Mouse (Mus musculus): ENCODE measurements around the gene Cc2d2b. TPM values are rescaled to one million over a fixed set of nuclear protein-coding genes. Genes with fewer than 3 reads are reported as not detected.

The Cc2d2b gene
- polyA plus RNA-seq (2015; fragmentation: Nextera tagmentation; extraction: Ambion mirVana) = 0.12 and 0.20 TPM in 2 replicates

DNA sequence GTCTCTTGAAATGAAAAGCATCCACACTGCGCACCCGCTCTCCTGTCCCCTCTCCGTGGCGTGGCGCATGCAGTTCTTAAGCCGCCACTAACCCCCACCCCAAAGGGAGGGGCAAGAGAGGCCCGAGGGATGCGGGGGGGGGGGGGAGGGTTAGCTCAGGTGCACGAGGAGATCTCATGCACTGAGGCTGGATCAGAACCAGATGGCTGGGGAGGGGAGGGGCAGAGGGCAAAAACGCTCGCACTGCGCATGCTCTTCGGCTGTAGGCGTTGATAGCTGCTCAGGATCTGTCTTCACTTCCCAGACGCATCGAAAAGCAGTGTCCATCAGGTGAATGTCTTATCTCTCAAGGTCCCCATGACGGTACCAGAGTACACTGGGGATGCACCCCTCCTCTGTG, at the start of gene Cc2d2b:
Gene Cc2d2b, plus strand, starts transcription at position 195 of the 400 bp plus-strand sequence.
- H3K9me3 ChIP-seq = no peaks in the 10 kb centered on the region
- H3K36me3 ChIP-seq = no peaks in the 10 kb centered on the region
- no peak within 1 kb of the TSS for H3K4me2 ChIP-seq
- H3K9ac ChIP-seq = no peak within 1 kb of the TSS
- WGBS = 55% methylated on average over 17 of the region's 17 CpGs
- ATAC-seq (ENCODE audit: insufficient number of reproducible peaks, low FRiP score, low TSS enrichment, low read depth) = no peak
- H3K4me3 ChIP-seq = no peak within 1 kb of the TSS
- H3K27ac ChIP-seq = no peak within 1 kb of the TSS
- H3K27me3 ChIP-seq = no peaks in the 10 kb centered on the region
- no peaks in the 10 kb centered on the region for H3K4me1 ChIP-seq

DNA sequence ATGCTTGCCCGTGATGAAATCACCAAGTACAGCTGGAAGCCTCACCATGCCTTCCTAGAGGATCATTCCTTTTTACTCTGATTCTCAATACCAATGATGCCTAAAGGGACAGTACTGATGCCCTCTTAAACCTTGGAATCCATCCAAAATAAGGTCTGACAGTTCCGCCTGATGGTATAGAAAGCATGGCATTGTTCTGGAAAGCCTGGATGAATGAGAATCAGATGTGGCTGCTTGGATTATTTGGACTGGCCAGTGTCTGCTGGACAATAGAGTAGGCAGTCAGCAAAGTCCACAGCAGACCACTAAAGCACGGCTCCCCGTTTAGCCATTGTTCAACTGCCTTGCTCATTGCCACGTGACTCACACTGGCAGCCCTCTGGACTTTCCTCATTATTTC, 48.7 kb upstream of the Cc2d2b start:
- H3K27ac ChIP-seq = no peak overlapping the region
- no peak overlapping the region for H3K4me3 ChIP-seq
- H3K9me3 ChIP-seq = no peaks in the 10 kb centered on the region
- H3K4me1 ChIP-seq = no peaks in the 10 kb centered on the region
- WGBS = 71% methylated on average over 5 of the region's 5 CpGs
- H3K27me3 ChIP-seq = no peaks in the 10 kb centered on the region
- no peaks in the 10 kb centered on the region for H3K36me3 ChIP-seq
- ATAC-seq (ENCODE audit: insufficient number of reproducible peaks, low FRiP score, low TSS enrichment, low read depth) = no peak
- H3K4me2 ChIP-seq = no peak overlapping the region
- H3K9ac ChIP-seq = no peak overlapping the region

DNA sequence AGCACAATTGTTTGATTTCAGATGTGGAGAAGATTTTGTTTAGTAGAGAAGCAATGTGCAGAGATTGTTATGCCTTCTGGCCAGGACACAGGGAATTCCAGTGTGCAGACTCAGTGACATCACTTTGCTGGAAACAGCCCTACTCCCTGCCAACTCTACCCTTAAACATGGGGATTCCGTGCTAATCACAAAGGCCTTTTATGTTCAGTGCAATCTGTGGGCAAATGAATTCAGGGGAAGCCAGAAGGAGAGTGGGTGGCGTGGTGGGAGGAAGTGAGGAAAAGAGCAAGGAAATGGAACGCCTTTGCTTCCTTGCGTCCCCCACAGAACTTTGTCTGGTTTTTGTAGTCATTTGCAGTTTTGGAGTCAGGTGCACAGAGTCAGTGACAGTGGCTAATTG, 46.1 kb upstream of the Cc2d2b start:
- ATAC-seq (ENCODE audit: insufficient number of reproducible peaks, low FRiP score, low TSS enrichment, low read depth) = no peak
- no peaks in the 10 kb centered on the region for H3K9me3 ChIP-seq
- H3K4me1 ChIP-seq = no peaks in the 10 kb centered on the region
- H3K9ac ChIP-seq = no peak overlapping the region
- 44% methylated on average over 4 of the region's 4 CpGs for WGBS
- no peak overlapping the region for H3K27ac ChIP-seq
- no peak overlapping the region for H3K4me2 ChIP-seq
- H3K27me3 ChIP-seq = no peaks in the 10 kb centered on the region
- H3K4me3 ChIP-seq = no peak overlapping the region
- H3K36me3 ChIP-seq = no peaks in the 10 kb centered on the region

DNA sequence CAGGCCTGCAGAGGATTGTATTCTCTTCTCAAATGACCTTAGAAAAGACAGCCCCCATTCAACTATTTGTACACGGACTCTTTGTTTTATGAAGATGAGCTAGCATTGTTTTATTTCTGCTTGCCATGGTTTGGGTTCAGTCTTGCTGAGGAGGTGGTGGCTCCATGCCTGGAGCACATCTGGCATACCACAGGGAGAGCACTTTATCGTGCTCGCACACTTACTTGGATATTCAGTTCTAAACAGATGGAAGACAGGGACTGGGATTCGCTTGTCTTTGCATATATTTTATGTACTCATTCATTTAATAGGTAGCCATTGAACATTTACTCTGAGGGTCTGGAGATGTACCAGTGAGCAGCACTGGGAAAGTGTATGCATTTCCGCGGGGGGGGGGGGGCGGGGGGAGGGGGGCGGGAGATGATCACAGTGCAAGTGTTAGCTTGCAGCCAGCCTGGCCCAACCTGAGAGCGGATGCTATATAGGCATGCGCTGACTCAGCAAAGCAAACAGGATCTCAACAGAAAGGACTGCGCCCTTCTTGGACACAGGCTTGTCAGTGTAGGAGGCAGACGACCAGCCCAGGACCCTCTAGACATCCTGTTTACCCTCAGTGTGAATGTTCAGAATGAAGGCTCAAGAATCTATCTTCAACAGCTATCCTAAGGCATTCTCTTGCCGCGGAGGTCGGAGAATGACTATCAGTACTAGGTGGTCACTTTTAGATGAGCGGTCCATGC, 35.5 kb upstream of the Cc2d2b start:
- peaks cover 6% of the 10 kb centered on the region; the same call in 1 of the 2 replicates for H3K27me3 ChIP-seq
- ATAC-seq (ENCODE audit: insufficient number of reproducible peaks, low FRiP score, low TSS enrichment, low read depth) = no peak
- H3K4me1 ChIP-seq = peaks cover 9% of the 10 kb centered on the region; the same call in 1 of the 2 replicates
- no peaks in the 10 kb centered on the region for H3K9me3 ChIP-seq
- no peak overlapping the region for H3K4me2 ChIP-seq
- WGBS = 82% methylated on average over 13 of the region's 16 CpGs
- no peak overlapping the region for H3K9ac ChIP-seq
- H3K4me3 ChIP-seq = no peak overlapping the region
- H3K36me3 ChIP-seq = no peaks in the 10 kb centered on the region
- no peak overlapping the region for H3K27ac ChIP-seq

DNA sequence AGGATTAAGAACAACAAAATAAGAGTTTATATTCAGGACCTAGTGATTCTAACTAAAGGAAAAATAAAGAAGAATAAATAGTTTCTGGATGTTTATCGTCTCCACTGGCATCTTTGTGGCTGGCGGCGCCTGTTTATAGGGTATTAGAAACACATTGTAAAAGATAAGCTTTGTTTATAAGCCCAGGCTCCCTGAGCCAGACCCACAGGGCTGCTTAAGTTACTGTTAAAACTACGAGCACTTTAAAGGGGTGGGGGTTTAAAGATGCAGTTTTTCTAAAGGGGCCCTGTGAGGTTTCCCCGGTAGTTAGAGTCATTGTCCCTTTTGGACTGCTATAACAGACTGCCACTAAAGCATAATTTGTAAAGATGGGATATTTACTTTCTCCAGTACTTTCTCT, 33.9 kb upstream of the Cc2d2b start:
- no peak overlapping the region for H3K9ac ChIP-seq
- H3K27ac ChIP-seq = no peak overlapping the region
- no peaks in the 10 kb centered on the region for H3K36me3 ChIP-seq
- 29% methylated on average over 5 of the region's 5 CpGs for WGBS
- ATAC-seq (ENCODE audit: insufficient number of reproducible peaks, low FRiP score, low TSS enrichment, low read depth) = no peak
- H3K4me1 ChIP-seq = 0 out of 2 replicates have a peak, but pooled peaks cover 3% of the 10 kb centered on the region
- H3K4me3 ChIP-seq = no peak overlapping the region
- H3K4me2 ChIP-seq = no peak overlapping the region
- no peaks in the 10 kb centered on the region for H3K9me3 ChIP-seq
- peaks cover 6% of the 10 kb centered on the region; the same call in 1 of the 2 replicates for H3K27me3 ChIP-seq

DNA sequence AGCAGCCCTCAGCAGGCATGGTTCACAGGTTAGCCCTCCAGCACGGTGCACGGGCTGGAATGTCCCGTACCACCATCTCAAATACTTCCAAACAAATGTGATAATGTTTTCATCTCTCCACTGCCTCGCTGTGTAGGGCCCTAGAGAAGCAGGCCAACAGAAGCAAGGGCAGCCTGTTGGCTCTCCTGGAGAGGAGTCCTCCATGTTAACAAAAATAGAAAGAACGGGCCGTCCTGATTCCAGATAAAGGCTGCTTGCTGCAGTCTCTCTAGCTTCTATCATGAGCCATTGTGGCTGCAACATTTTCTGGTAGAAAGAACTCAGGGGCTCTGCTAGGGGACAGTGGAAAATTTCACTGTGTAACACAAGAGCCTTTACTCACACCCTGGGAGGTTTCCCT, 31.6 kb upstream of the Cc2d2b start:
- ATAC-seq (ENCODE audit: insufficient number of reproducible peaks, low FRiP score, low TSS enrichment, low read depth) = no peak

DNA sequence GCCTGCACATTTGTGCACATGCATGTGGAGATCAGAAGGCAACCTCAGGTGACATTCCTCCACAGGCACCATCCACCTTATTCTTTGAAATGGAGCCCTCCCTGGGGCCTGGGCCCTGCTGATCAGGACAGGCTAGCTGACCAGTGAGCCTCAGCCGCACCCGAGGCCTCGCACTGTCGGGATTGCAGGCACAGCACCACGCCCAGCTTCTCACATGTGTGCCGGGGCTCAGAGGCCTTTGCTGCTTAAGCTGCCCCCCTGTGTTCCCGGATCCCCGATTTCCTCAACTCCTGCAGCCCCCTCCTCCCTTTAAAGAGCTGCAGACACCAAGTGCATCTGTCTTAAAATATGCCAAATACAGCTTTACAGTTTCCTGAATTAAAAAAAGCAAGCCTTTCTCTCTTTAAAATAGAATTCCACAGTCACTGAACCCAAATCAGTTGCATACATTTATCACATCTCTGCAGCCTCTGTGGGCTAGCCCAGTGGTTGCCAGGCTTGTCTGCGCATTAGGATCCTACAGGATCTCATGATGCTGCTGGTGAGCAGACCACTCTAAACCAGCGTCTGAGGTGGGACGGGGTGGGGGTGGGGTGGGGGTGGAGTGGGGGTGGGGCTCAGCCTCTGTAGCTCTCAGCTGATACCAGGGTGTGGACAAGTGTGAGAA, 29.0 kb upstream of the Cc2d2b start:
- Histone ChIP-seq H3K9me3 (no peaks in the 10 kb centered on the region), H3K36me3 (no peaks in the 10 kb centered on the region), H3K4me2 (no peak overlapping the region), H3K4me3 (no peak overlapping the region), H3K4me1 (0 out of 2 replicates have a peak, but pooled peaks cover 6% of the 10 kb centered on the region), H3K27me3 (peaks cover 6% of the 10 kb centered on the region; the same call in 1 of the 2 replicates), H3K9ac (no peak overlapping the region), H3K27ac (no peak overlapping the region)
- no peak for ATAC-seq (ENCODE audit: insufficient number of reproducible peaks, low FRiP score, low TSS enrichment, low read depth)
- WGBS = 34% methylated on average over 11 of the region's 11 CpGs

More for the DNA sequence above, 31.6 kb upstream of the Cc2d2b start:
- Histone ChIP-seq H3K4me3 (no peak overlapping the region), H3K4me2 (no peak overlapping the region), H3K36me3 (no peaks in the 10 kb centered on the region), H3K27me3 (peaks cover 6% of the 10 kb centered on the region; the same call in 1 of the 2 replicates), H3K9ac (no peak overlapping the region), H3K4me1 (0 out of 2 replicates have a peak, but pooled peaks cover 6% of the 10 kb centered on the region), H3K9me3 (no peaks in the 10 kb centered on the region), H3K27ac (no peak overlapping the region)
- WGBS = 81% methylated on average over 6 of the region's 6 CpGs

DNA sequence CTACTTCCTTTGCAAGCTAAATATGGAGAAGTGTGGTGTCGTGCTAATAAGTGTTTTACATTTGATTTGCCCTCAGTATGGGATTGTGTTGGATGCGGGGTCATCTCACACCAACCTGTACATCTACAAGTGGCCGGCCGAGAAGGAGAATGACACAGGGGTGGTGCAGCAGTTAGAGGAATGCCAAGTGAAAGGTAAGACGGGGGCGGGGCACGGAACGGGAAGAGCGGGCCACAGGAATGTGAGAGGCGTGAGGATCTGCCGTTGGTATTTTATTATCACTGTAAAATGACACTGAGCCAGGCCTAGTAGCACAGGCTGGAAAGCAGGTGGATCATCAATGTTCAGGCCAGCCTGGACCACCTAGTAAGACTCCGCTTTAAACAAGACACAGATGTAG, 28.2 kb upstream of the Cc2d2b start:
- H3K9me3 ChIP-seq = no peaks in the 10 kb centered on the region
- H3K36me3 ChIP-seq = no peaks in the 10 kb centered on the region
- 0 out of 2 replicates have a peak, but pooled peaks cover 3% of the 10 kb centered on the region for H3K4me1 ChIP-seq
- WGBS = 59% methylated on average over 12 of the region's 12 CpGs
- no peak overlapping the region for H3K4me3 ChIP-seq
- no peak; the same call in 1 of the 2 replicates for ATAC-seq (ENCODE audit: insufficient number of reproducible peaks, low FRiP score, low TSS enrichment, low read depth)
- peaks cover 6% of the 10 kb centered on the region; the same call in 1 of the 2 replicates for H3K27me3 ChIP-seq
- no peak overlapping the region for H3K27ac ChIP-seq
- no peak overlapping the region for H3K4me2 ChIP-seq
- H3K9ac ChIP-seq = no peak overlapping the region

DNA sequence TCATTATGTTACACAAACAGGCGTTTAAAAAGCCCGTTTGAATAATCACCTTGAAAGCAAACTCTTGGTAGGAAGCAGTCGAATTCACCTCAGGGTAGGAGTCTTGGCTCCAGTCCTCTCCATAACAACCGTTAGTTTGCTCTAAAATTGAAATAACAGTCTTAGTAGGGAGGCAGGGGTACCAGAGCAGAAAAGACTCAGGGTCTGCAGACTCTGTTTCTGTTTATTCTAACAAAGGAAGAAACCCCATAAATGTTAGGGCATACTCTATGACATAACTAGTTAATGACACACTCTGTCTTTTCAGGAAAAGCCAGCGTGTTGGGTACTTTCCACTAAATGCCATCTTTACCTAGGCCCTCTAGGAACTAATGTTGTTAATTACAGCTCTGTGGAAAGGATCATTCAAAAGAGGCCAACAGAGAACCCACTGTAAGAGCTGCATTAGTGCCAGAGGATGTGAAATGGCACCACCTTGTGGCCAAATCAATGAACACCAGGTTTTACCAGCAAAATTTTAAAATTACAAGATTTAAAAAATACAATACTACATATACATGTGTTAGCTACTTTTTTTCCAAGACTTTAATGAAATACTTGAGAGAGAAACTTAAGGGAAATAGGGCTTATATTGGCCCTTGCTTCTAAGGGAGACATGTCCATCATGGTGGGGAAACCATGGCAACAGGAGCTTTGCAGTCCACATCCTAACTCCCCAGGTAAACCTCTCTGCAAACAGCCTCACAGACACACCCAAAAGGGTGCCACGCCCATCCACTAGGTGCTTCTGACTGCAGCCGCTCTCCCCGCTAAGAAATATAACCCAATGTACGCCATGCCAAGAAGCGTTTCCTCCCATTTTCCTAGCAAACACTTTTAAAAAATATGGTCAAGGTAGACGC, 26.2 kb upstream of the Cc2d2b start:
- Histone ChIP-seq H3K27ac (no peak overlapping the region), H3K27me3 (no peaks in the 10 kb centered on the region), H3K9me3 (no peaks in the 10 kb centered on the region), H3K4me2 (no peak overlapping the region), H3K4me1 (0 out of 2 replicates have a peak, but pooled peaks cover 3% of the 10 kb centered on the region), H3K36me3 (no peaks in the 10 kb centered on the region), H3K4me3 (no peak overlapping the region), H3K9ac (no peak overlapping the region)
- ATAC-seq (ENCODE audit: insufficient number of reproducible peaks, low FRiP score, low TSS enrichment, low read depth) = no peak
- 44% methylated on average over 11 of the region's 11 CpGs for WGBS

DNA sequence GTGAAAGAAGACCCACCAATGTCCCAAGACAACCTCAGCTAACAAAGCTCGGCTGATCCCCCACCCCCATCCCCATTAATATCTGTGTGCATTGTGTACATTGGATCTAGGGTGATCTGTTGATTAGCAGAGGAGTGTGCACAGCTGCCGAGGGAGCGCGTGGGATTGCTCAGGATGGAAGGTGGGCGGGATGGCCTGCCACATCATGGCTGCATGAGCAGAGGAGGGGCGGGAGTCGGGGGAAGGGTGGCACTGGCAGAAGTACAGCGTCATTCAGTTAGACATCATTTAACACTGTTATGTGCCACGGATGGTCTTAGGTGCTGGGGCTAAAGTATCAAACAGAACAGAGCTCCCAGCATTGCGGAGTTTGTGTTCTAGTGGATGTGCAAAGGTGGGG, 25.0 kb upstream of the Cc2d2b start:
- Histone ChIP-seq H3K4me3 (no peak overlapping the region), H3K27ac (no peak overlapping the region), H3K36me3 (no peaks in the 10 kb centered on the region), H3K27me3 (no peaks in the 10 kb centered on the region), H3K4me2 (no peak overlapping the region), H3K9me3 (no peaks in the 10 kb centered on the region), H3K9ac (no peak overlapping the region), H3K4me1 (peaks cover 4% of the 10 kb centered on the region; the same call in 1 of the 2 replicates)
- ATAC-seq (ENCODE audit: insufficient number of reproducible peaks, low FRiP score, low TSS enrichment, low read depth) = no peak
- WGBS = 54% methylated on average over 10 of the region's 10 CpGs

DNA sequence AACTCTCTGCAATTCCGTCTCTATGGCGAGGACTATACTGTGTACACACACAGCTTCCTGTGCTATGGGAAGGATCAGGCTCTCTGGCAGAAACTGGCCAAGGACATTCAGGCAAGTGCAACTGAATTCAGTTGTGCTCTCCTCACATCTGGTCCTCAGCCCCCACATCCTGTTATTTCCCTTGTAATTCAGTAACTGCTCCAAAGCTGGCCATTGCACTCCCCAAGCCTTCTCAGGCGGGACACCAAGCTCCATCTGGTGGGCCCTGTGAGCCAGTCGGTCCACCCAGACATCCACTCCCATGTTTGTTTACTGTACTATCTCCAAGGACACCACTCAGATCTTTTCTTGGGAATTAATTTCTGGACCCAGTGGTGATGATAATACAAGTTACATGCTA, 22.4 kb upstream of the Cc2d2b start:
- peaks cover 6% of the 10 kb centered on the region; the same call in 1 of the 2 replicates for H3K4me1 ChIP-seq
- no peak for ATAC-seq (ENCODE audit: insufficient number of reproducible peaks, low FRiP score, low TSS enrichment, low read depth)
- no peak overlapping the region for H3K4me2 ChIP-seq
- no peak overlapping the region for H3K27ac ChIP-seq
- H3K27me3 ChIP-seq = no peaks in the 10 kb centered on the region
- H3K36me3 ChIP-seq = no peaks in the 10 kb centered on the region
- H3K4me3 ChIP-seq = no peak overlapping the region
- no peak overlapping the region for H3K9ac ChIP-seq
- 54% methylated on average over 4 of the region's 4 CpGs for WGBS
- H3K9me3 ChIP-seq = no peaks in the 10 kb centered on the region

Data from limb, embryonic 15.5 days (tissue).